Mouse (Mus musculus) kidney, postnatal 14 days (tissue): Measurements from ENCODE around the gene Gm20890.
"Not testable (repeated sequence)": the region's sequence is repeated elsewhere in the genome, so short reads cannot be mapped to it uniquely, and the experiment has no call there.

Source experiments
- DNase-seq: peaks from one replicate; pipeline ENCODE4 v3.0.0; 2022; ENCODE audit warnings: mixed read lengths

The Gm20890 gene

DNA sequence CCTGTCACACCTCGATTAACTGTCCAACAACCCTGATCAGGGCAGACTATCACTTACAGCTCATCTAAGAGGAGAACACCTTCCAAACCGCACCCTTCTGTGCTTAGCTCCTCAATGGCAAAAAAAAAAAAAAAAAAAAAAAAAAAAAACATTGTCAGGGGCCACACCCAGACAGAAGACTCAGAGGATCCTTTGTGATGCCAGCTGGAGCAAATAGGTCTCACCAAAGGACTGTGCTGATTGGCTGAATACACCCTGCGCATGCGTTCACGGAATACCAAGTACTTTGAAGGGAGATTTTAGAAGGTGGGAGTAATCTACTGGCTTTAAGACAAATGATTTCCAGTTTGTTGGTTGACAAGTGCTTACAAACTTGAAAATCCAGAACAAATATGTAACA lies at the start of gene Gm20890:
TSS of gene Gm20890 (minus strand) at position 101 of the 400 bp plus-strand sequence.
- DNase-seq: not testable (repeated sequence)
